Mouse (Mus musculus): ENCODE results near the gene Ets2. TPM values are rescaled to one million over a fixed set of nuclear protein-coding genes. Genes with fewer than 3 reads are reported as not detected.
"Not testable (repeated sequence)": the region's sequence is repeated elsewhere in the genome, so short reads cannot be mapped to it uniquely, and the experiment has no call there.

Gene Ets2
- polyA plus RNA-seq, 1 experiment: 36.2 TPM

DNA sequence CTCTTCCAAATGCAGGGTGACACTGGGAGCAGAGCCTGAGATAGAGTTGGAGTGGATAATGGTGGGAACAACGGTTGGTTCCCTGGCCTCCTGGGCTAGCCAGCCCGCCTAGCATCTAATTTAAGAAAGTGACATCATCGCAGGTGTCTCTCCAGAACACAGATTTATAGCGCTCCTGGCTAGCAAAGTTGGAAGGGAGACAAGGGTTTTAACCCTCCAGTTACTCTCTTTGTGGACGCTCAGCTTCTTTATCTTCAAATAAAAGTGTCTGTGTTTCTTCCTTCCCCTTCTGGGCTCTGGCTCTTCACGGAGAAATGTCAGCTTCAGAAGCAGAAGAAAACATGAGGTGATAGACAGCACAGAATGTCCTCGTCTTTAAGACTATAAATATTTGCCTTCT is 51.4 kb downstream of the Ets2 start:
- H3K4me1 ChIP-seq (ENCODE audit: control insufficient read depth, insufficient read depth, low read length): peaks cover 3% of the 10 kb centered on the region
- H3K4me3 ChIP-seq (ENCODE audit: insufficient read depth, low read length): no peak overlapping the region
- TF ChIP-seq CTCF (IDR thresholded peaks at IDR 0.05; ENCODE audit: extremely low read depth, insufficient read depth, low read length): no peak
- TF ChIP-seq POLR2A (IDR thresholded peaks at IDR 0.05; ENCODE audit: extremely low read depth, insufficient read depth, low read length): no peak
- H3K27ac ChIP-seq (ENCODE audit: insufficient read depth, low read length): no peak overlapping the region

DNA sequence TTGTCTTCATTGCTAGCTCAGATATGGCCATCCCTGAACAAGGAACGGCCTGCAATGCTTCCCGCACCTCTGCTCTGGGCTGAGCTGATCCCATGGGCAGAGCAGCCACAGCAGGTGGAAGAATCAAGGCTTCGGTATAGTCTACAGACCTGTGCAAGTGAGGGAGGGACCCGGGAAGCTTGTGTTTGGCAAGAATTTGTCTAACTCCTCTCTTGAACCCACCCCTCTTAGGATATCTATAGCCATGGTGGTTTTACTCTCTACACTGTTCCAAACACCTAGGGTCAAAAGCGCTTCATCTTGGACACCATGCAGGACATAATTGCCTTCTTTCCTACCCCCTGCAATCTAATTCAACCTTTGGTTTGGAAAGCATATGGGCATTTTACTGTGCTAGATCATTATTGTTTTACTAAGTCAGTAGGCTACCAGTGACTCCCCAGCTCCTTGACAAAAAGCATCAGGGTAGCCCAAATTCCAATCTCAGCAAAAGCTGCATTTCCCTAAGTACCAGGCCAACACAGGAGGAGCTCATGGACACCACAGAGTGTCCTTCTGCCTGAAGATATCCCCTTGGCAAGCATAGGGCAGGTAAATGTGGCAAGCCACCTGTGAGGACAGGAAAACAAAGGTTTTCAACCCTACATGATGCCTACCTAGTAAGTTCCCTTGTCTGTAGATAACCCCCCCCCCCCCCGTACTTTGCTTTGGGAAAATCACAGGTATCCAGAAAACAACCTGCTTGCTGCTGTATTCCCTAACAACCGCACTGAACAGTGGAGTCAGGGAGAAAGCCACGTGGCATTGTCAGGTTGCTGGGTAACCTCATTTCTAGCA is 57.5 kb downstream of the Ets2 start:
- TF ChIP-seq POLR2A (IDR thresholded peaks at IDR 0.05; ENCODE audit: extremely low read depth, insufficient read depth, low read length) (no peak), CTCF (IDR thresholded peaks at IDR 0.05; ENCODE audit: extremely low read depth, insufficient read depth, low read length) (no peak)
- H3K4me1 ChIP-seq (ENCODE audit: control insufficient read depth, insufficient read depth, low read length): no peaks in the 10 kb centered on the region
- no peak overlapping the region for H3K4me3 ChIP-seq (ENCODE audit: insufficient read depth, low read length)
- H3K27ac ChIP-seq (ENCODE audit: insufficient read depth, low read length): no peak overlapping the region

DNA sequence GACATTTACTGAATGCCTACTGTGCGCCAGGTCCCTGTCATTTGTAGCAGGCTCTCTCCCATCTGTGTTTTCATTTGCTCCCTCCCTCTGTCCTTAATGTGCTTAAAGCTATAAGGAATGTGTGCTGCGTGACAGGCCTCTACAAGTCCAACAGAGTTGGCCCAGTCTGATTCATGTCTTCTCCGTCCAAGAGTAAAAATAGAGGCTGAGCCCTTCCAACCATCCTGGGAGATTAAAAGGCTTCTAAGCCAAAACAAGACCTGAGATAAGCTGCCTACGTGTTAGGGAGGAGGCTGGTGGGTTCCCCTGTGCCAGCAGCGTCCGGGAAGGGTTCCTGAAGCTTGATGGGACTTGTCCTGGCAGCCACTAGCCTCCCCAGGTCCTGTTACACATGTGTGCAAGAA is 58.1 kb downstream of the Ets2 start:
- H3K4me3 ChIP-seq (ENCODE audit: insufficient read depth, low read length): no peak overlapping the region
- no peaks in the 10 kb centered on the region for H3K4me1 ChIP-seq (ENCODE audit: control insufficient read depth, insufficient read depth, low read length)
- TF ChIP-seq CTCF (IDR thresholded peaks at IDR 0.05; ENCODE audit: extremely low read depth, insufficient read depth, low read length): no peak
- TF ChIP-seq POLR2A (IDR thresholded peaks at IDR 0.05; ENCODE audit: extremely low read depth, insufficient read depth, low read length): no peak
- no peak overlapping the region for H3K27ac ChIP-seq (ENCODE audit: insufficient read depth, low read length)

- H3K27ac ChIP-seq (ENCODE audit: insufficient read depth, low read length): no peak overlapping the region
- no peaks in the 10 kb centered on the region for H3K4me1 ChIP-seq (ENCODE audit: control insufficient read depth, insufficient read depth, low read length)
- no peak for TF ChIP-seq CTCF (IDR thresholded peaks at IDR 0.05; ENCODE audit: extremely low read depth, insufficient read depth, low read length)
- no peak for TF ChIP-seq POLR2A (IDR thresholded peaks at IDR 0.05; ENCODE audit: extremely low read depth, insufficient read depth, low read length)
- no peak overlapping the region for H3K4me3 ChIP-seq (ENCODE audit: insufficient read depth, low read length)
Observed at GRCm38 (mm10) chr16:95761742-95762141, 59.9 kb downstream of the Ets2 start.

GRCm38 (mm10) chr16:95763201-95763600 is 61.3 kb downstream of the Ets2 start:
- TF ChIP-seq CTCF (IDR thresholded peaks at IDR 0.05; ENCODE audit: extremely low read depth, insufficient read depth, low read length) (no peak), POLR2A (IDR thresholded peaks at IDR 0.05; ENCODE audit: extremely low read depth, insufficient read depth, low read length) (no peak)
- Histone ChIP-seq H3K27ac (ENCODE audit: insufficient read depth, low read length) (no peak overlapping the region), H3K4me3 (ENCODE audit: insufficient read depth, low read length) (no peak overlapping the region), H3K4me1 (ENCODE audit: control insufficient read depth, insufficient read depth, low read length) (no peaks in the 10 kb centered on the region)

GRCm38 (mm10) chr16:95764041-95764440 is 62.2 kb downstream of the Ets2 start:
- H3K27ac ChIP-seq (ENCODE audit: insufficient read depth, low read length); H3K4me1 ChIP-seq (ENCODE audit: control insufficient read depth, insufficient read depth, low read length); H3K4me3 ChIP-seq (ENCODE audit: insufficient read depth, low read length): not testable (repeated sequence)

GRCm38 (mm10) chr16:95766181-95766580 is 64.3 kb downstream of the Ets2 start:
- Histone ChIP-seq H3K27ac (ENCODE audit: insufficient read depth, low read length) (no peak overlapping the region), H3K4me1 (ENCODE audit: control insufficient read depth, insufficient read depth, low read length) (peaks cover 9% of the 10 kb centered on the region), H3K4me3 (ENCODE audit: insufficient read depth, low read length) (no peak overlapping the region)
- no peak for TF ChIP-seq CTCF (IDR thresholded peaks at IDR 0.05; ENCODE audit: extremely low read depth, insufficient read depth, low read length)
- TF ChIP-seq POLR2A (IDR thresholded peaks at IDR 0.05; ENCODE audit: extremely low read depth, insufficient read depth, low read length): no peak

- TF ChIP-seq POLR2A (IDR thresholded peaks at IDR 0.05; ENCODE audit: extremely low read depth, insufficient read depth, low read length) (no peak), CTCF (IDR thresholded peaks at IDR 0.05; ENCODE audit: extremely low read depth, insufficient read depth, low read length) (no peak)
- Histone ChIP-seq H3K4me1 (ENCODE audit: control insufficient read depth, insufficient read depth, low read length) (peaks cover 9% of the 10 kb centered on the region), H3K27ac (ENCODE audit: insufficient read depth, low read length) (no peak overlapping the region), H3K4me3 (ENCODE audit: insufficient read depth, low read length) (no peak overlapping the region)
Observed at GRCm38 (mm10) chr16:95767246-95767645, 65.4 kb downstream of the Ets2 start.

DNA sequence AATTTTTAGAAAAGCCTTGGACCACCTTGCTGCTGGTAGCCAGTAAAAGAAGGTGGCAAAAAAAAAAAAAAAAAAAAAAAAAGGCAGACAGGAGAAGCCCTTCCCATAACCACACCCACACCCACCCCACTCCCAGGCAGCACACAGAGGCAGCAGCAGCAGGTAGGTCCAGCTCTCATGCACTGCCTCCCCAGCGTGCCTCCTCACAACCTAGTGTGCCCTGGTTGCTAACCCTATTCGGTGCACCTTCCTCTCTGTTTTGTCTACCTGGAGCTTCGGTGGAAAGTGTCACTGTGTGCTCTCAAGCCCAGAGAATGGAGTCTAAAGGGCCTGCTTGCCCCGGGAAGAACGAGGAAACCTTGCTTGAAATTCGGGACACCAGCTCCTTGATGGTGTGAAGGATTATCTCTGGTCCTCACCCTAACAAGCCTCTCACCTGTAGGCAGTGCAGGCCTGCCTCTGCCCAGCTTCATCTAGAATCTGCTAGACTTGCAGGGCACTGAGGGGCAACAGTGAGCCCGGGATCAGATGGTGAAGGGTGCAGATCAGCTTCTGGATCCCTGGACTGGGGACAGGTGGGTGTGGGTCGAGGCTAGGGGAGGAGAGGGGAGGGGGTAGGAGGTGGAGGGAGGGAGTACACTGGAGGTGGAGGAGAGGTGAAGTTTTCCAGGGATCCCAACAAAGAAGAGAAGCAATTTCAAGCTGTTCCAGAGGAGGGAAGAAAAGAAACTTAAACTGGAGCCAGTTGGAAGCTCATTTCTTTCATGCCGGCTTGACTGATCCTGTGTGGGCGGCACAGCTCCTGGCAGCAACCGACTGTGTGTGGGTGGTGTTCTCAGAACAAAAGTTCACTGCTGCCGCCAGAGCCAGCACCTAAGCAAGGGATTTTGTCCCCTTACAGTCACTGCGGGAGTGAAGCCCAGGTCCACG is 67.5 kb downstream of the Ets2 start:
- no peak for TF ChIP-seq POLR2A (IDR thresholded peaks at IDR 0.05; ENCODE audit: extremely low read depth, insufficient read depth, low read length)
- no peak for TF ChIP-seq CTCF (IDR thresholded peaks at IDR 0.05; ENCODE audit: extremely low read depth, insufficient read depth, low read length)
- Histone ChIP-seq H3K4me3 (ENCODE audit: insufficient read depth, low read length) (no peak overlapping the region), H3K27ac (ENCODE audit: insufficient read depth, low read length) (peak overlapping the region; percentile 62), H3K4me1 (ENCODE audit: control insufficient read depth, insufficient read depth, low read length) (peaks cover 9% of the 10 kb centered on the region)

- Histone ChIP-seq H3K4me3 (ENCODE audit: insufficient read depth, low read length) (no peak overlapping the region), H3K4me1 (ENCODE audit: control insufficient read depth, insufficient read depth, low read length) (peaks cover 9% of the 10 kb centered on the region), H3K27ac (ENCODE audit: insufficient read depth, low read length) (peak overlapping the region; percentile 62)
- no peak for TF ChIP-seq POLR2A (IDR thresholded peaks at IDR 0.05; ENCODE audit: extremely low read depth, insufficient read depth, low read length)
- TF ChIP-seq CTCF (IDR thresholded peaks at IDR 0.05; ENCODE audit: extremely low read depth, insufficient read depth, low read length): no peak
Observed at GRCm38 (mm10) chr16:95769996-95770334, 68.1 kb downstream of the Ets2 start.
